Comparison of ENCODE assay signal across 9 mouse cellular contexts in the genomic region with DNA sequence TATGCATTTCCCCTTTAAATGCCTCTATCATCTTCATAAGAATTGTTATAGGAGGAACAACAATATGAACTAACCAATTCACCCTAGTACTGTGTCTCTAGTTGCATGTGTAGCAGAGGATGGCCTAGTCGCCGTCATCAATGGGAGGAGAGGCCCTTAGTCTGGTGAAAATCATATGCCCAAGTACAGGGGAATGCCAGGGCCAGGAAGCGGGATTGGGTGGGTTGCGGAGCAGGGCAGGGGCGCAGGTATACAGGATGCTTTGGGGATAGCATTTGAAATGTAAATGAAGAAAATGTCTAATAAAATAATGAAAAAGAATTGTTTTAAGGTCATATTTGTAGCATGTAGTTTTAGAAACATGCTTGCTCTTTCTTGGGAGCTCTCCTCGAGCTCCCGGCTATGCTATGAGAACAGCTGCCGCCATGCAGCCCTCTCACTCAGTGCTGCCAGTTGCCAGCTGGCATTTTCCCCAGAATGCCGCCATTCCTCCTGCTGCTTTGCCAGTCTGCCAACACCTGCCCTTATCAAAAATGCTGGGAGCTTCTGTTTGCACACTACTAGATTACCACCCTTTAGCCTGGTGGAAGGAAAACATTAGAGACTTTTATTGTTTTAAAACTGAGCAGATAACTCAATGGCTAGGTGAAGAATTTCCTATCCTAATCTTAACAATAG.
DNase-seq lines count a peak whose midpoint lies in the region; ATAC-seq and TF ChIP-seq lines count a peak whose summit lies in the region.
"Had no signal": no experiment of that assay in that cellular context is flagged by ENCODE, and none has a peak within 500 bp of the region (broad histone marks: within the 10 kb centered on the region; RNA-seq: fewer than 3 reads in every experiment).

No protein-coding gene starts in this region.

- intact Hi-C loops in left cerebral cortex, postnatal 10 days (cut with DNase I) = no loop called here

- no peak for TF ChIP-seq POLR2A in lung, adult 2 months (IDR thresholded peaks at IDR 0.05; ENCODE audit: borderline replicate concordance, extremely low read depth, low read depth, low read length)

- no peaks in the 10 kb centered on the region; the same call in 1 of the 2 replicates for H3K9me3 ChIP-seq in heart, embryonic 12.5 days (replicated peaks)
- no peaks in the 10 kb centered on the region for H3K9me3 ChIP-seq in heart, postnatal 0 days (replicated peaks; ENCODE audit: control insufficient read depth, low read length)

- H3K4me3 ChIP-seq in heart, embryonic 12.5 days = no peak overlapping the region
- H3K4me3 ChIP-seq in heart, postnatal 0 days (ENCODE audit: low read depth, low read length) = no peak overlapping the region
- H3K4me3 ChIP-seq in lung, adult 2 months (replicated peaks; ENCODE audit: extremely low read depth, low read depth, low read length) = no peak overlapping the region

- TF ChIP-seq CTCF in heart, postnatal 0 days (IDR thresholded peaks at IDR 0.05; ENCODE audit: low read depth) = no peak
- no peak for TF ChIP-seq CTCF in lung, adult 2 months (IDR thresholded peaks at IDR 0.05; ENCODE audit: insufficient read depth, low read length)

- ATAC-seq in heart, embryonic 12.5 days (ENCODE audit: insufficient number of reproducible peaks, low FRiP score) = no peak
- ATAC-seq in heart, postnatal 0 days (ENCODE audit: insufficient read depth, low read depth) = peak; percentile 44; the same call in 1 of the 2 replicates
- ATAC-seq in megakaryocyte progenitor cell, adult 5-6 weeks (replicated peaks; ENCODE audit: poor library complexity) = no peak

- no peaks in the 10 kb centered on the region for H3K4me1 ChIP-seq in heart, embryonic 12.5 days (replicated peaks)
- no peaks in the 10 kb centered on the region for H3K4me1 ChIP-seq in heart, postnatal 0 days (ENCODE audit: control insufficient read depth, insufficient read depth)
- H3K4me1 ChIP-seq in lung, adult 2 months (ENCODE audit: control insufficient read depth, insufficient read depth, low read length) = no peaks in the 10 kb centered on the region

- no peak overlapping the region for H3K27ac ChIP-seq in heart, embryonic 12.5 days (ENCODE audit: poor library complexity, severe bottlenecking)
- H3K27ac ChIP-seq in heart, postnatal 0 days (ENCODE audit: low read depth) = no peak overlapping the region
- H3K27ac ChIP-seq: liver, embryonic 14.5 days had no signal

- H3K36me3 ChIP-seq in heart, embryonic 12.5 days = no peaks in the 10 kb centered on the region
- H3K36me3 ChIP-seq in heart, postnatal 0 days (replicated peaks; ENCODE audit: control insufficient read depth, insufficient read depth, low read length) = no peaks in the 10 kb centered on the region

- H3K27me3 ChIP-seq in heart, embryonic 12.5 days (replicated peaks) = no peaks in the 10 kb centered on the region
- H3K27me3 ChIP-seq in heart, postnatal 0 days (ENCODE audit: control insufficient read depth, insufficient read depth, low read length) = no peaks in the 10 kb centered on the region

- H3K9ac ChIP-seq in heart, embryonic 12.5 days = no peak overlapping the region
- H3K9ac ChIP-seq in heart, postnatal 0 days (replicated peaks; ENCODE audit: low read depth, low read length) = no peak overlapping the region
- H3K9ac ChIP-seq: liver, embryonic 14.5 days had no signal

- 85% methylated on average over 9 of the region's 9 CpGs for whole genome bisulfite sequencing in heart, embryonic 12.5 days
- WGBS in heart, postnatal 0 days = 68% methylated on average over 9 of the region's 9 CpGs
- 86% methylated on average over 9 of the region's 9 CpGs for WGBS in lung, adult 2 months

- TF ChIP-seq EP300 in heart, postnatal 0 days (IDR thresholded peaks at IDR 0.05; ENCODE audit: low read depth) = no peak

- no peak overlapping the region for H3K4me2 ChIP-seq in heart, embryonic 12.5 days
- no peak overlapping the region for H3K4me2 ChIP-seq in heart, postnatal 0 days (ENCODE audit: low read depth, low read length)

- DNase-seq in heart, adult 11 months = peak; percentile 89
- peak; percentile 57 for DNase-seq in cerebellum, adult 11 months
- DNase-seq in heart, postnatal 0 days (ENCODE audit: low spot score) = peak; percentile 51
- peak; percentile 41 to 62 for DNase-seq in left cerebral cortex, postnatal 10 days (ENCODE audit: extremely low spot score in 1 of 2, low spot score in 2 of 2)
- DNase-seq in embryo, embryonic 11 days = no peak
- DNase-seq in lung, adult 2 months = no peak

Comparison
In these comparisons a context has a peak if more than half of its experiments do, and no peak if none do; other contexts are left out.
1. DNase-seq: peak in heart, adult 11 months (single experiment), cerebellum, adult 11 months (single experiment), heart, postnatal 0 days (single experiment) and left cerebral cortex, postnatal 10 days (2 of 2); none in embryo, embryonic 11 days (single experiment) and lung, adult 2 months (single experiment).